Comparison of ENCODE assay signal across 8 mouse cellular contexts in the genomic region with DNA sequence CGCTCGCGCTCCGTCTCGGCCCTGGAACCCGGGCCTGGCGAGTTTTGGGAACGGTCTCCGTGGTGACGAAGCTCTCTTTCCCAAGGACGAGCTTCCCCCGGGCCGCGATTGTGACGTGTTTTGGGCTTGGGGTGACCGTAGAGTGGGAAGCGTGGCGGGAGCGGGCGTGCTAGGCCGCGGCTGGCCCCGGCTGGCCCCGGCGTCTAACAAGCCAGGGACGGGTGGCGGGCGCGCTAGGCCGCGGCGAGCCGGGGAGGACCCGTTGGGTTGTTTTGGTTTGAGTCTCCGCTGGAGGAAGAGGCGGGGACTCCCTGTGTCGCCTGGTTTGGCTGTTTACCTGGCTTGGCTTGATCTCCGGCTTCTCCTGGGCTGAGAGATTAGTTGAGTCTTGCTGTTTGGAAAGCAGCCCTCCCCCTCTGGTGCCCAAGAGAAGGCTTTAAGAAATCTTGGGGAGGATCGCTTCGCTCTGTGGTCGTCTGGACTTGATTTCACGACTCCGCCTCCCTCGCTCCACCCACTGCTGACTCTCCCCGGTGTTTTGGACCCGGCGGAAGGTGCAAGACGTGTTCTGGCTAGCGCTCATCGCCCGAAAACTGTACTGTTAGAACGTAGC. TPM values are rescaled to one million over a fixed set of nuclear protein-coding genes. Genes with fewer than 3 reads are reported as not detected.
DNase-seq lines count a peak whose midpoint lies in the region; ATAC-seq and TF ChIP-seq lines count a peak whose summit lies in the region.

No protein-coding gene starts in this region.

- 0 out of 2 replicates have a peak, but pooled peaks cover 2% of the 10 kb centered on the region for H3K4me1 ChIP-seq in intestine, postnatal 0 days (replicated peaks; ENCODE audit: control insufficient read depth, insufficient read depth, low read length)
- H3K4me1 ChIP-seq in limb, embryonic 11.5 days (ENCODE audit: control insufficient read depth, insufficient read depth, low read length), result no peaks in the 10 kb centered on the region
- H3K4me1 ChIP-seq in midbrain, embryonic 12.5 days, result peaks cover 6% of the 10 kb centered on the region

- peak overlapping the region; percentile 100 for H3K4me3 ChIP-seq in intestine, postnatal 0 days (ENCODE audit: low read depth, low read length)
- peak overlapping the region; percentile 94 for H3K4me3 ChIP-seq in limb, embryonic 11.5 days (ENCODE audit: low read depth, low read length)
- H3K4me3 ChIP-seq in midbrain, embryonic 12.5 days, result peak overlapping the region; percentile 94

- peak; percentile 82 for ATAC-seq in intestine, postnatal 0 days
- peak; percentile 51 for ATAC-seq in limb, embryonic 11.5 days (ENCODE audit: insufficient number of reproducible peaks, low FRiP score, low TSS enrichment, low read depth)
- peak; percentile 89 for ATAC-seq in midbrain, embryonic 12.5 days (ENCODE audit: low FRiP score, low read depth)

- no peaks in the 10 kb centered on the region for H3K9me3 ChIP-seq in intestine, postnatal 0 days (ENCODE audit: control insufficient read depth)
- no peaks in the 10 kb centered on the region for H3K9me3 ChIP-seq in limb, embryonic 11.5 days (ENCODE audit: control insufficient read depth, low read length)
- no peaks in the 10 kb centered on the region for H3K9me3 ChIP-seq in midbrain, embryonic 12.5 days

- no peaks in the 10 kb centered on the region for H3K36me3 ChIP-seq in intestine, postnatal 0 days (ENCODE audit: control insufficient read depth, insufficient read depth)
- H3K36me3 ChIP-seq in limb, embryonic 11.5 days (ENCODE audit: control insufficient read depth, insufficient read depth, low read length), result no peaks in the 10 kb centered on the region
- no peaks in the 10 kb centered on the region for H3K36me3 ChIP-seq in midbrain, embryonic 12.5 days

- TF ChIP-seq CTCF in intestine, postnatal 0 days (IDR thresholded peaks at IDR 0.05; ENCODE audit: low read depth), result no peak

- DNase-seq in adrenal gland, adult (ENCODE audit: inconsistent age in 2 of 2, low spot score in 1 of 2), result peak; percentile 85 to 95
- peak; percentile 75 for DNase-seq in embryo, embryonic 9.5 days (ENCODE audit: extremely low spot score)
- peak; percentile 33 to 68 for DNase-seq in gastrocnemius, postnatal 4 days (ENCODE audit: low spot score in 2 of 2)
- peak; percentile 81 for DNase-seq in limb, embryonic 11.5 days (ENCODE audit: low spot score)
- peak; percentile 45 for DNase-seq in right cerebral cortex, postnatal 4 days
- DNase-seq in urinary bladder, postnatal 4 days (ENCODE audit: low spot score in 2 of 2), result peak; percentile 67 to 76

- peak overlapping the region; percentile 63 for H3K4me2 ChIP-seq in intestine, postnatal 0 days (replicated peaks; ENCODE audit: low read depth)
- peak overlapping the region; percentile 33 for H3K4me2 ChIP-seq in limb, embryonic 11.5 days (ENCODE audit: low read depth, severe bottlenecking)
- H3K4me2 ChIP-seq in midbrain, embryonic 12.5 days (replicated peaks), result peak overlapping the region; percentile 79

- H3K9ac ChIP-seq in intestine, postnatal 0 days (ENCODE audit: low read depth, low read length), result peak overlapping the region; percentile 98
- peak overlapping the region; percentile 88 for H3K9ac ChIP-seq in limb, embryonic 11.5 days (ENCODE audit: low read length)
- peak overlapping the region; percentile 81 for H3K9ac ChIP-seq in midbrain, embryonic 12.5 days (replicated peaks)

- WGBS in intestine, postnatal 0 days, result under 1% methylated on average over 49 of the region's 52 CpGs
- WGBS in limb, embryonic 11.5 days, result under 1% methylated on average over 52 of the region's 52 CpGs
- under 1% methylated on average over 47 of the region's 52 CpGs for WGBS in midbrain, embryonic 12.5 days

- H3K27ac ChIP-seq in intestine, postnatal 0 days (ENCODE audit: low read depth, low read length), result peak overlapping the region; percentile 99
- H3K27ac ChIP-seq in limb, embryonic 11.5 days (replicated peaks; ENCODE audit: low read depth, low read length), result peak overlapping the region; percentile 73
- peak overlapping the region; percentile 88 for H3K27ac ChIP-seq in midbrain, embryonic 12.5 days (replicated peaks)

- no peaks in the 10 kb centered on the region for H3K27me3 ChIP-seq in intestine, postnatal 0 days (replicated peaks; ENCODE audit: control insufficient read depth, insufficient read depth, low read length)
- no peaks in the 10 kb centered on the region for H3K27me3 ChIP-seq in limb, embryonic 11.5 days (ENCODE audit: control insufficient read depth, insufficient read depth, low read length)
- H3K27me3 ChIP-seq in midbrain, embryonic 12.5 days, result no peaks in the 10 kb centered on the region

RNA-seq across cellular contexts. Expression of gene Tax1bp1, which starts 0.5 kb away (rescaled TPM):
- total RNA-seq in gastrocnemius, postnatal 4 days (2021), result 10 to 100 TPM; 61.3 to 73.4 TPM
- polyA plus RNA-seq in intestine, postnatal 0 days (2015; fragmentation: Nextera tagmentation; extraction: Ambion mirVana), result 296 and 317 TPM in 2 replicates
- polyA plus RNA-seq in limb, embryonic 11.5 days (2014; fragmentation: Nextera tagmentation; extraction: Ambion mirVana), result 140 and 144 TPM in 2 replicates
- 150 and 155 TPM in 2 replicates for polyA plus RNA-seq in midbrain, embryonic 12.5 days (2016; fragmentation: Nextera tagmentation; extraction: Ambion mirVana)

Comparison
In these comparisons a context has a peak if more than half of its experiments do, and no peak if none do; other contexts are left out.
1. Peak in every context shown above with its lines: DNase-seq, ATAC-seq, H3K4me3 ChIP-seq and H3K27ac ChIP-seq.